Mouse (Mus musculus): ENCODE results near the gene Sbno2. TPM values are rescaled to one million over a fixed set of nuclear protein-coding genes. Genes with fewer than 3 reads are reported as not detected.
A peak's percentile ranks its signal among the peaks of the same experiment; 100 is the strongest.

Gene Sbno2
- polyA plus RNA-seq, 1 experiment from 2014 or later, result 5.6 TPM

GRCm38 (mm10) chr10:80077312-80077711 lies 28.1 kb downstream of the Sbno2 start:
- no peaks in the 10 kb centered on the region for H3K9me3 ChIP-seq (replicated peaks; ENCODE audit: control insufficient read depth, low read length)
- no peak overlapping the region for H3K9ac ChIP-seq (replicated peaks; ENCODE audit: low read length)
- ATAC-seq (replicated peaks; ENCODE audit: insufficient number of reproducible peaks, low FRiP score, low TSS enrichment, low read depth) (no peak), DNase-seq (ENCODE audit: low spot score) (no peak)
- no peaks in the 10 kb centered on the region for H3K4me1 ChIP-seq (ENCODE audit: control insufficient read depth, insufficient read depth, low read length)
- no peaks in the 10 kb centered on the region for H3K36me3 ChIP-seq (replicated peaks; ENCODE audit: control insufficient read depth, insufficient read depth, low read depth, low read length)
- H3K27ac ChIP-seq (replicated peaks; ENCODE audit: low read depth, low read length), result no peak overlapping the region
- no peak overlapping the region for H3K4me3 ChIP-seq (ENCODE audit: low read depth, low read length)
- H3K27me3 ChIP-seq (ENCODE audit: control insufficient read depth, insufficient read depth, low read length), result no peaks in the 10 kb centered on the region
- WGBS, result 90% methylated on average over 5 of the region's 5 CpGs
- H3K4me2 ChIP-seq (ENCODE audit: low read depth, low read length), result no peak overlapping the region

GRCm38 (mm10) chr10:80076386-80076785 lies 29.0 kb downstream of the Sbno2 start:
- Histone ChIP-seq H3K4me2 (ENCODE audit: low read depth, low read length) (no peak overlapping the region), H3K27me3 (ENCODE audit: control insufficient read depth, insufficient read depth, low read length) (no peaks in the 10 kb centered on the region), H3K36me3 (replicated peaks; ENCODE audit: control insufficient read depth, insufficient read depth, low read depth, low read length) (no peaks in the 10 kb centered on the region), H3K27ac (replicated peaks; ENCODE audit: low read depth, low read length) (no peak overlapping the region), H3K9me3 (replicated peaks; ENCODE audit: control insufficient read depth, low read length) (no peaks in the 10 kb centered on the region), H3K9ac (replicated peaks; ENCODE audit: low read length) (no peak overlapping the region), H3K4me3 (ENCODE audit: low read depth, low read length) (no peak overlapping the region), H3K4me1 (ENCODE audit: control insufficient read depth, insufficient read depth, low read length) (no peaks in the 10 kb centered on the region; the same call in 1 of the 2 replicates)
- ATAC-seq (replicated peaks; ENCODE audit: insufficient number of reproducible peaks, low FRiP score, low TSS enrichment, low read depth), result no peak
- 90% methylated on average over 4 of the region's 4 CpGs for WGBS
- DNase-seq (ENCODE audit: low spot score), result no peak

- DNase-seq (ENCODE audit: low spot score), result no peak
- no peak overlapping the region for H3K4me2 ChIP-seq (ENCODE audit: low read depth, low read length)
- no peak overlapping the region for H3K9ac ChIP-seq (replicated peaks; ENCODE audit: low read length)
- WGBS, result 65% methylated on average over 1 of the region's 1 CpGs
- H3K4me3 ChIP-seq (ENCODE audit: low read depth, low read length), result no peak overlapping the region
- no peak overlapping the region for H3K27ac ChIP-seq (replicated peaks; ENCODE audit: low read depth, low read length)
- no peaks in the 10 kb centered on the region for H3K36me3 ChIP-seq (replicated peaks; ENCODE audit: control insufficient read depth, insufficient read depth, low read depth, low read length)
- no peaks in the 10 kb centered on the region for H3K27me3 ChIP-seq (ENCODE audit: control insufficient read depth, insufficient read depth, low read length)
- no peak for ATAC-seq (replicated peaks; ENCODE audit: insufficient number of reproducible peaks, low FRiP score, low TSS enrichment, low read depth)
- H3K4me1 ChIP-seq (ENCODE audit: control insufficient read depth, insufficient read depth, low read length), result no peaks in the 10 kb centered on the region; the same call in 1 of the 2 replicates
- H3K9me3 ChIP-seq (replicated peaks; ENCODE audit: control insufficient read depth, low read length), result no peaks in the 10 kb centered on the region
Measured at GRCm38 (mm10) chr10:80075924-80076323, 29.4 kb downstream of the Sbno2 start.

DNA sequence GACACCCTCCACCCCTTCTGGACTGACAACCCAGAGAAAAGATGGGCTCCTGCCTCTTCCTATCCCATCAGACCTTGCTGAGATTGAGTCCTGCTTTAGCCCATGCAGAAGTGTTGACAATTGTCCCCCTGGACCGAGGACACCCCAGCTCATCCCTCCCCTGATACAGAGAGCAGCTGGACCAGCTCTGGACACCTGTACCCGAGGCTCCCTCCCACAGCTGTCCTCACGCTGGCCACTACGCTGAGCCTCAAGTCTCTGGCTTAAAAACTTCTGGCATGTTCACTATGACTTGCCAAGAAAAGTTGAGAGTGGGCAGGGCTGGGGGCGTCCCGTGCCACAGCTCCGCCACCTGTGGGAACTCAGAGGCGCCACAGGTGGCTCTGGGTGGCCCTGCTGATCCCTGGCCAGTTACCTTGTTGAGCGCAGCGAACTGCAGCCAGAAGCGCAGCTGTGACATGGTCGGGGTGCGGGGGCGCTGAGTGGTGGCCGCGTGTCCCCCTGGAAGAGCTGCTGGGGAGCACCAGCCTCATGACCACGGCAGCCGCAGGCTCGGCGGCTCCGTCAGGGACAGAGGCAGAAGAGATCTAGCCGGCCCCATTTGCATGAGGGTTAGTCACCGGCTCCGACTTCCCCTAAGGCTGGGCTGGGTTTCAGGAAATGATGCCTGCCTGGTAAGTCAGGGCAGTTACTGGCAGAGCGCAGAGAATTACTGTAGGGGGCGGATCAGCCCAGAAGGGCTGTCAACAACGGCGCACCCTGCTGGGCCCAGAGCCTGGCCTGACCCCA lies 30.4 kb downstream of the Sbno2 start:
- no peaks in the 10 kb centered on the region; the same call in none of the 2 replicates for H3K4me1 ChIP-seq (ENCODE audit: control insufficient read depth, insufficient read depth, low read length)
- H3K9ac ChIP-seq (replicated peaks; ENCODE audit: low read length), result no peak overlapping the region
- H3K4me2 ChIP-seq (ENCODE audit: low read depth, low read length), result peak overlapping the region; percentile 3
- no peaks in the 10 kb centered on the region for H3K27me3 ChIP-seq (ENCODE audit: control insufficient read depth, insufficient read depth, low read length)
- no peak overlapping the region for H3K27ac ChIP-seq (replicated peaks; ENCODE audit: low read depth, low read length)
- no peaks in the 10 kb centered on the region for H3K9me3 ChIP-seq (replicated peaks; ENCODE audit: control insufficient read depth, low read length)
- H3K4me3 ChIP-seq (ENCODE audit: low read depth, low read length), result no peak overlapping the region
- DNase-seq (ENCODE audit: low spot score), result peak; percentile 50
- no peak for ATAC-seq (replicated peaks; ENCODE audit: insufficient number of reproducible peaks, low FRiP score, low TSS enrichment, low read depth)
- no peaks in the 10 kb centered on the region for H3K36me3 ChIP-seq (replicated peaks; ENCODE audit: control insufficient read depth, insufficient read depth, low read depth, low read length)
- WGBS, result 16% methylated on average over 28 of the region's 28 CpGs

DNA sequence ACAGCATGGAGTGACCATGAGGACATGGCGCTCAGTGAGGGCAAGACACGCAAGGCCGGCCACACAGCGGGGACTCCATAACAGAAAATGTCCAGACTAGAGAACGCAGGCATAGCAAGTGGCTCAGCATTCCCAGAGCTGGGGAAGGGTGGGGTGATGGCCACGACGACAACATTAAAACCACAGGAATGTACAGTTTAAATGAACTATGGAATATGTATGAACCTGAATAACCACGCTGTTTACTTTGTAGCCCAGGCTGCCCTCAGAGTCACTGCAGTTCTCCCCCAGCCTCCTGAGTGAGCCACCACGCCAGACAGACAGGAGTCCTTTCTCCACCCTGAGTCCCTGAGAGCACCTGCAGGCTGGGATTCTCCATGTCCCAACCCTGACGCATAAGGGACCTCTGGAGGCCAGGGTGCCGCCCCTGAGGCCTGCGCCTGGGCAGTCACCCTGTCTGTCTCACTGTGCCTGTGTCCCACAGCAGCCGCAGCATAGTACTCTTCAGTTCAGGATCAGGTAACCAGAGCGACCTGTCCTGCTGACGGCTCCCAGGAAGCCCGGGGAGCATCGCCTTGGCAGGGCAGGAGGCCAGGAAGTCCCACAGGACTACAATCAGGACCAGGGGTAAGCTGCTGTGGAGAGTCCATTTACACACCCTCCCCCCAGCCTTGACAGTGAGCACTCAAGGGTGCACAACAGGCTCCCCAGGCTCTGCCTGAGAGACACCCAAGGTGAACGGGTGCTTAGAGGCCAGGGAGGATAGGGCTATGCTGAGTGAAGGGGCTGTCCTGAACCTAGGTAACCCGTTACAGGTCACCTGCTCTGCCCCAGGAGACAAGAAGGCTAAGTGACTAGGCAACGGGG lies 32.5 kb downstream of the Sbno2 start:
- Histone ChIP-seq H3K27ac (replicated peaks; ENCODE audit: low read depth, low read length) (no peak overlapping the region), H3K36me3 (replicated peaks; ENCODE audit: control insufficient read depth, insufficient read depth, low read depth, low read length) (no peaks in the 10 kb centered on the region), H3K27me3 (ENCODE audit: control insufficient read depth, insufficient read depth, low read length) (no peaks in the 10 kb centered on the region), H3K4me3 (ENCODE audit: low read depth, low read length) (no peak overlapping the region), H3K9me3 (replicated peaks; ENCODE audit: control insufficient read depth, low read length) (no peaks in the 10 kb centered on the region), H3K4me1 (ENCODE audit: control insufficient read depth, insufficient read depth, low read length) (no peaks in the 10 kb centered on the region; the same call in none of the 2 replicates), H3K9ac (replicated peaks; ENCODE audit: low read length) (no peak overlapping the region; the same call in 1 of the 2 replicates), H3K4me2 (ENCODE audit: low read depth, low read length) (no peak overlapping the region)
- ATAC-seq (replicated peaks; ENCODE audit: insufficient number of reproducible peaks, low FRiP score, low TSS enrichment, low read depth) (no peak), DNase-seq (ENCODE audit: low spot score) (no peak)
- 78% methylated on average over 20 of the region's 20 CpGs for WGBS

GRCm38 (mm10) chr10:80071516-80071900 lies 33.9 kb downstream of the Sbno2 start:
- DNase-seq (ENCODE audit: low spot score) (no peak), ATAC-seq (replicated peaks; ENCODE audit: insufficient number of reproducible peaks, low FRiP score, low TSS enrichment, low read depth) (no peak)
- WGBS, result 79% methylated on average over 3 of the region's 3 CpGs
- Histone ChIP-seq H3K27me3 (ENCODE audit: control insufficient read depth, insufficient read depth, low read length) (no peaks in the 10 kb centered on the region), H3K9me3 (replicated peaks; ENCODE audit: control insufficient read depth, low read length) (no peaks in the 10 kb centered on the region), H3K4me2 (ENCODE audit: low read depth, low read length) (no peak overlapping the region), H3K4me1 (ENCODE audit: control insufficient read depth, insufficient read depth, low read length) (no peaks in the 10 kb centered on the region; the same call in none of the 2 replicates), H3K4me3 (ENCODE audit: low read depth, low read length) (no peak overlapping the region), H3K36me3 (replicated peaks; ENCODE audit: control insufficient read depth, insufficient read depth, low read depth, low read length) (no peaks in the 10 kb centered on the region), H3K9ac (replicated peaks; ENCODE audit: low read length) (no peak overlapping the region; the same call in 1 of the 2 replicates), H3K27ac (replicated peaks; ENCODE audit: low read depth, low read length) (peak overlapping the region; percentile 52)

- no peak overlapping the region for H3K4me3 ChIP-seq (ENCODE audit: low read depth, low read length)
- no peaks in the 10 kb centered on the region for H3K36me3 ChIP-seq (replicated peaks; ENCODE audit: control insufficient read depth, insufficient read depth, low read depth, low read length)
- no peaks in the 10 kb centered on the region; the same call in none of the 2 replicates for H3K4me1 ChIP-seq (ENCODE audit: control insufficient read depth, insufficient read depth, low read length)
- H3K27me3 ChIP-seq (ENCODE audit: control insufficient read depth, insufficient read depth, low read length), result no peaks in the 10 kb centered on the region
- no peak overlapping the region for H3K4me2 ChIP-seq (ENCODE audit: low read depth, low read length)
- H3K9me3 ChIP-seq (replicated peaks; ENCODE audit: control insufficient read depth, low read length), result no peaks in the 10 kb centered on the region
- peak overlapping the region; percentile 33 for H3K9ac ChIP-seq (replicated peaks; ENCODE audit: low read length)
- peak overlapping the region; percentile 59 for H3K27ac ChIP-seq (replicated peaks; ENCODE audit: low read depth, low read length)
- ATAC-seq (replicated peaks; ENCODE audit: insufficient number of reproducible peaks, low FRiP score, low TSS enrichment, low read depth), result peak; percentile 69
- WGBS, result 56% methylated on average over 9 of the region's 9 CpGs
- peak; percentile 56 for DNase-seq (ENCODE audit: low spot score)
Measured at GRCm38 (mm10) chr10:80070837-80071515, 34.4 kb downstream of the Sbno2 start.

Data from embryonic facial prominence, embryonic 11.5 days (tissue).